Mouse (Mus musculus): ENCODE results near the gene Aamdc. TPM values are rescaled to one million over a fixed set of nuclear protein-coding genes. Genes with fewer than 3 reads are reported as not detected.

Gene Aamdc
- polyA plus RNA-seq, 1 experiment from 2014 or later, result 55.2 TPM

DNA sequence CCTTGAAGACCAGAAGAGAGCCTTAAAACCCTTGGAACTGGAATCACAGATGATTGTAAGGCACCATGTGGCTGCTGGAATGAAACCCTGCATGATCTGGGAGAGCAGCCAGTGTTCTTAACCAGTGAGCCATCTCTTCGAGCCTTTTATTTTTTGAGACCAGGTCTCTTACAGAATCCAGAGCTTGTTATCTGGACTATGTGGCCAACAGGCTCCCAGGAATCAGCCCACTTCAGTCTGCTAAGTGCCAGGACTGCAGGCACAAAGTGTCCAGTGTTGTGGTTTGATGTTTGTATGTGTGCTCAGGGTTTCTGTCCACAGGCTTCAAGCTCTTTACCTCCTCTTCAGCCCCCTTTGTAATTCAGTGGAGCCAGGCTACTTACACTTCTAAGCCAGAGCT is 64.5 kb downstream of the Aamdc start:
- H3K9ac ChIP-seq (replicated peaks), result no peak overlapping the region
- WGBS, result 90% methylated on average over 1 of the region's 1 CpGs
- no peak overlapping the region for H3K27ac ChIP-seq
- no peaks in the 10 kb centered on the region for H3K4me1 ChIP-seq (replicated peaks)
- no peak overlapping the region for H3K4me2 ChIP-seq
- peaks cover 92% of the 10 kb centered on the region for H3K36me3 ChIP-seq
- no peak for ATAC-seq (ENCODE audit: insufficient number of reproducible peaks, insufficient read depth, low FRiP score, low TSS enrichment, low read depth)
- no peaks in the 10 kb centered on the region for H3K27me3 ChIP-seq
- no peak overlapping the region for H3K4me3 ChIP-seq (replicated peaks)
- no peaks in the 10 kb centered on the region for H3K9me3 ChIP-seq

DNA sequence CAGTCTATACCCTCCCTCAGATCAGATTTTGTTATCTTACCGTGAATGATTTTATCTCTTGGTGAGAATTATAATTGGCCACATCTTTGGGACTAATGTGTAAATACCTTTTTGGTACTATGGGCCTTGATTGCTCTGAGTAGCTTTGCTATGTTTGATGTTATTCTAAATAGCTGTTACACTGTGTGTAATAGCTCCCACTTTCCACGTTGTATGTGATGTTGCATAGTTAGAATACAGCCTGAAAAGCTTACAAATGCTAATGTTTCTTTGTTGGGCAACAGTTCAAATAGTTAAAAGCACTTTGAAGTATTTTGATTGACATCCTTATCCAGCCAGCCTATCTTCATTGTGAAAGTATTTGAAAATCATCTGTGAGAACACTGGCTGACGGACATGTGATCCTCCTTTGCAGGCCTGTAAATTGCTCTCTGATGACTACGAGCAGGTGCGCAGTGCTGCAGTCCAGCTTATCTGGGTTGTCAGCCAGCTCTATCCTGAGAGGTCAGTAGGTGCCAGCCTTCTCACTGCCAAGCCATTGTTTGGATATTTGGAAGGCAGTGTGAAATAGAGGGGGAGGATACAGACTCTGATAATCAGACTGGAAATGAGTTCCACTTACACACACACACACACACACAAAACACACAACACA is 78.6 kb downstream of the Aamdc start:
- Histone ChIP-seq H3K27me3 (no peaks in the 10 kb centered on the region), H3K9ac (replicated peaks) (no peak overlapping the region), H3K4me2 (no peak overlapping the region), H3K27ac (no peak overlapping the region), H3K9me3 (no peaks in the 10 kb centered on the region; the same call in 1 of the 2 replicates), H3K4me3 (replicated peaks) (no peak overlapping the region), H3K36me3 (peaks cover 71% of the 10 kb centered on the region), H3K4me1 (replicated peaks) (no peaks in the 10 kb centered on the region)
- ATAC-seq (ENCODE audit: insufficient number of reproducible peaks, insufficient read depth, low FRiP score, low TSS enrichment, low read depth), result no peak
- 89% methylated on average over 5 of the region's 5 CpGs for WGBS

Other genes with a start within 250 kb of the Aamdc start
- gene Usp35, start 247.5 kb downstream of the Aamdc start, polyA plus RNA-seq (2016; fragmentation: Nextera tagmentation; extraction: Ambion mirVana), result 2.8 and 2.9 TPM in 2 replicates
- 3.6 and 4.7 TPM in 2 replicates for gene Kctd21, start 247.2 kb downstream of the Aamdc start, polyA plus RNA-seq (2016; fragmentation: Nextera tagmentation; extraction: Ambion mirVana)
- 35.9 and 38.7 TPM in 2 replicates for gene Alg8, start 207.9 kb downstream of the Aamdc start, polyA plus RNA-seq (2016; fragmentation: Nextera tagmentation; extraction: Ambion mirVana)
- gene Ndufc2, start 179.5 kb downstream of the Aamdc start, polyA plus RNA-seq (2016; fragmentation: Nextera tagmentation; extraction: Ambion mirVana), result 365 and 384 TPM in 2 replicates
- 0.60 and 0.64 TPM in 2 replicates for gene Thrsp, start 161.8 kb downstream of the Aamdc start, polyA plus RNA-seq (2016; fragmentation: Nextera tagmentation; extraction: Ambion mirVana)
- 1.5 and 2.0 TPM in 2 replicates for gene Kctd14, start 128.2 kb downstream of the Aamdc start, polyA plus RNA-seq (2016; fragmentation: Nextera tagmentation; extraction: Ambion mirVana)
- 60.0 and 61.2 TPM in 2 replicates for gene Ints4, start 98.5 kb downstream of the Aamdc start, polyA plus RNA-seq (2016; fragmentation: Nextera tagmentation; extraction: Ambion mirVana)
- 33.6 and 34.3 TPM in 2 replicates for gene Rsf1, start 392 bp upstream of the Aamdc start, polyA plus RNA-seq (2016; fragmentation: Nextera tagmentation; extraction: Ambion mirVana)
- 240 and 245 TPM in 2 replicates for gene Clns1a, start 117.1 kb upstream of the Aamdc start, polyA plus RNA-seq (2016; fragmentation: Nextera tagmentation; extraction: Ambion mirVana)
- gene Aqp11, start 158.8 kb upstream of the Aamdc start, polyA plus RNA-seq (2016; fragmentation: Nextera tagmentation; extraction: Ambion mirVana), result 2.5 and 2.8 TPM in 2 replicates
- 26.8 and 28.0 TPM in 2 replicates for gene Pak1, start 209.0 kb upstream of the Aamdc start, polyA plus RNA-seq (2016; fragmentation: Nextera tagmentation; extraction: Ambion mirVana)